Mouse (Mus musculus): ENCODE data around the gene Stam2. TPM values are rescaled to one million over a fixed set of nuclear protein-coding genes. Genes with fewer than 3 reads are reported as not detected.

The Stam2 gene
- polyA plus RNA-seq, 1 experiment, result 6.3 TPM

DNA sequence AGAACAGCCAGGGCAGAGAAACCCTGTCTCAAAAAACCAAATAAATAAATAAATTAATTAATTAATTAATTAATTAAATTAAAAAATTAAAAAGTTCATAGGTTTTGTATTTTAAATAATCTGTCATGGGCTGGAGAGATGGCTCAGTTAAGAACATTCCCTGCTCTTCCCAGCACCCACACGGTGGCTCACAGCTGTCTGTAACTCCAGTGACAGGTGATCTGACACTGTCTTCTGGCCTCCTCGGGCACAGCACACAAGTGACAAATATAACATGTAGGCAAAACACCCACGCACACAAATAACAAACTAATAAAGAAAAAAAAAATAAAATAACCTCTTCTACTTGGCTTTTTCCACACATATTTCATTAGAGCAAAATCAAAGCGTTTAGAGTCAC is 1.5 kb downstream of the Stam2 start:
- Histone ChIP-seq H3K27ac (ENCODE audit: control insufficient read depth, insufficient read depth, low read depth, low read length, poor library complexity) (no peak overlapping the region), H3K4me1 (ENCODE audit: control insufficient read depth, insufficient read depth, low read length) (no peaks in the 10 kb centered on the region; the same call in 1 of the 2 replicates), H3K4me3 (replicated peaks; ENCODE audit: control insufficient read depth, low read depth, low read length) (no peak overlapping the region)
- WGBS, result 79% methylated on average over 4 of the region's 4 CpGs
- TF ChIP-seq POLR2A (IDR thresholded peaks at IDR 0.05; ENCODE audit: borderline replicate concordance, control insufficient read depth, low read depth, low read length) (no peak), CTCF (IDR thresholded peaks at IDR 0.05; ENCODE audit: control insufficient read depth, insufficient read depth, low read length) (no peak)

DNA sequence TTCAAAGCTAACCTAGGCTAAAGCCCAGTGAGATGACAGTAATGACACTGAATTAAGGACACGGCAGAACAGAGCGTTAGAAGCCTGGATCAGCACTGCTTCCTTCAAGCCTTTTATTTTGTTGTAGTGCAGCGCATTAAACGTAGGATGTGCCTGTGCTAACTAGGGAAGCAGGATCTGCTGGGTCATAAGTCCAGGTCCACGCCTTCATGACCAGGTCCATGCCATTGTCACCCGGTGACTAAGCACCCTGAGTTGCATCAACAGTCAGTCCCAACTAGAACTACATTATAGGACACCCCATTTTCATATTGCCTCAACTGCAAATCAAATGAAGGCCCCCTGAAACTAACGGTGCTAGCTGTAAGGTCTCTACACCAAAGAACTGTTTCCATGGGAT is 7.6 kb downstream of the Stam2 start:
- no peak overlapping the region for H3K27ac ChIP-seq (ENCODE audit: control insufficient read depth, insufficient read depth, low read depth, low read length, poor library complexity)
- H3K4me1 ChIP-seq (ENCODE audit: control insufficient read depth, insufficient read depth, low read length), result no peaks in the 10 kb centered on the region
- no peak overlapping the region for H3K4me3 ChIP-seq (replicated peaks; ENCODE audit: control insufficient read depth, low read depth, low read length)
- 89% methylated on average over 7 of the region's 7 CpGs for WGBS
- TF ChIP-seq CTCF (IDR thresholded peaks at IDR 0.05; ENCODE audit: control insufficient read depth, insufficient read depth, low read length) (no peak), POLR2A (IDR thresholded peaks at IDR 0.05; ENCODE audit: borderline replicate concordance, control insufficient read depth, low read depth, low read length) (no peak)

DNA sequence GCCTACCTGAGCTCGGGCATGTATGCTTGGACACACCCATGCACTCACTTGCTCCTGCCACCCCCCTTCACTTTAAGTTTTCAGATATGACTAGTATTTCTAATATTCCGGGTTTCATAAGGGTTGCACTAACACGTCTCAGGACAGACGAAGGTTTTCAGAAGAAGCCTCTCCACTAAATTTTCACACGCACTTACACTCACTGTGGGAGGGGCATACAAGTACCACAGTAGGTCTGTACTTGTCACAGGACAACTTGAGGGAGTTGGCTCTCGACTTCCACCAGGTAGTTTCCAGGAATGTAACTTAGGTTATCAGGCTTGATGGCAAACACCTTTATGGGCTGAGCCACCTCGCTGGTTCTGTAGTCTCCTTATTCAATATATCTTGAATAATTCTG is 8.4 kb downstream of the Stam2 start:
- Histone ChIP-seq H3K27ac (ENCODE audit: control insufficient read depth, insufficient read depth, low read depth, low read length, poor library complexity) (no peak overlapping the region), H3K4me3 (replicated peaks; ENCODE audit: control insufficient read depth, low read depth, low read length) (no peak overlapping the region), H3K4me1 (ENCODE audit: control insufficient read depth, insufficient read depth, low read length) (no peaks in the 10 kb centered on the region)
- TF ChIP-seq CTCF (IDR thresholded peaks at IDR 0.05; ENCODE audit: control insufficient read depth, insufficient read depth, low read length), result no peak
- no peak for TF ChIP-seq POLR2A (IDR thresholded peaks at IDR 0.05; ENCODE audit: borderline replicate concordance, control insufficient read depth, low read depth, low read length)
- WGBS, result 86% methylated on average over 7 of the region's 7 CpGs

DNA sequence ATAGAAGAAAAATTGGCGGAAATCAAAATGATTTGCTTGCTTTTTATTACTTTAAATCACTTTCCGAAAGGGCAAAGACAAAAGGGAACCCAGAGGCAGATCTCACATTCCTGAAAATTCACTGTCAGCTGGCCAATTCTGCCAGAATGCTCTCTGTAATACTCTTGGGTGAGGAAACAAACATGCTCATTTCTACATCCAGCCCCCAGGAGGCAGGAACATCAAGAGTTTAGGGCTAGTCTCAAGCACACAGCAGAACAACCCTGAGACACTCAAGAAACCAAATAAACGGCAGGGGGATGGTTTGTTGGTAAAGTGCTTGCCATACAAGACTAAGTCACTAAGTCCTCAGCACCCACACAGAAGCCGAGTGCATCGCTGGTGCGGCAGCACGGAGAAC is 9.5 kb downstream of the Stam2 start:
- TF ChIP-seq POLR2A (IDR thresholded peaks at IDR 0.05; ENCODE audit: borderline replicate concordance, control insufficient read depth, low read depth, low read length) (no peak), CTCF (IDR thresholded peaks at IDR 0.05; ENCODE audit: control insufficient read depth, insufficient read depth, low read length) (no peak)
- Histone ChIP-seq H3K4me1 (ENCODE audit: control insufficient read depth, insufficient read depth, low read length) (no peaks in the 10 kb centered on the region), H3K27ac (ENCODE audit: control insufficient read depth, insufficient read depth, low read depth, low read length, poor library complexity) (no peak overlapping the region), H3K4me3 (replicated peaks; ENCODE audit: control insufficient read depth, low read depth, low read length) (no peak overlapping the region)
- WGBS, result 86% methylated on average over 7 of the region's 7 CpGs

DNA sequence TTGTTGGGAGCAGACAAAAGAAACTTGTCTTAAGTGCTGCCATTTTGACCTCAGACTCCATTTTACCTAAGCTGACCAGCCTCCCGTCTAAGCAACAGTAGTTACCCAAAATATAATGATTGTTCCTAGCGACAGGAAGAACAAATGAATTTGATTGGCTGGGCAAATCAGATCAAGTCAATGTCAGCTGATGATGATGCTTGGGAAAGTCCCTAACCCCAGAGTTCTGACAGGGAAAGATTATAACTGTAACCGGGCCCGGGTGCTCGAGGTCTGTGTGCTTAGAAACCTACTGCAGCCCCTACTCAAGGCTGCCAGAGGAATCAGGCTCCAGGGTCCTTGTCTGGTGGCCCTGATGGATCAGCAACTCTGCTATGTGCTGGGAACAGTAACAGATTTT is 10.1 kb downstream of the Stam2 start:
- Histone ChIP-seq H3K4me3 (replicated peaks; ENCODE audit: control insufficient read depth, low read depth, low read length) (no peak overlapping the region), H3K27ac (ENCODE audit: control insufficient read depth, insufficient read depth, low read depth, low read length, poor library complexity) (no peak overlapping the region), H3K4me1 (ENCODE audit: control insufficient read depth, insufficient read depth, low read length) (no peaks in the 10 kb centered on the region)
- WGBS, result 79% methylated on average over 5 of the region's 5 CpGs
- TF ChIP-seq CTCF (IDR thresholded peaks at IDR 0.05; ENCODE audit: control insufficient read depth, insufficient read depth, low read length) (no peak), POLR2A (IDR thresholded peaks at IDR 0.05; ENCODE audit: borderline replicate concordance, control insufficient read depth, low read depth, low read length) (no peak)

DNA sequence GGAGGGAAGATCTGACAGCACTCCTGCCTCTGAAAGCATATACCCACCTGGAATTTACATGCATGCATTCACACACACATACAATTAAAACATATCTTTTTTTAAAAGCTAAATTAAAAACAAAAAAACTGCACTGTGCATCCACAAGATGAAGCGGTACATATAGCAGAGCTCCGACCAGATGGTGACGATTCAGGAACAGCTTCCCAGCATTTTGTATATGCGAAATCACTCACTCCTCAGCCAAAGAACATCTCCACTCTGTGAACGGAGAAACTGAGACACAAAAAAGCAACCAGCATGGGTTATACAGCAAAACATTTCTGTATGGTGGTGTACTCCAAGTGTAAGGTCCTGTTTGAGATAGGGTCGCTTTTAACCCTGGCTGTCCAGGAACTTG is 11.2 kb downstream of the Stam2 start:
- TF ChIP-seq CTCF (IDR thresholded peaks at IDR 0.05; ENCODE audit: control insufficient read depth, insufficient read depth, low read length) (no peak), POLR2A (IDR thresholded peaks at IDR 0.05; ENCODE audit: borderline replicate concordance, control insufficient read depth, low read depth, low read length) (no peak)
- Histone ChIP-seq H3K27ac (ENCODE audit: control insufficient read depth, insufficient read depth, low read depth, low read length, poor library complexity) (no peak overlapping the region), H3K4me1 (ENCODE audit: control insufficient read depth, insufficient read depth, low read length) (no peaks in the 10 kb centered on the region), H3K4me3 (replicated peaks; ENCODE audit: control insufficient read depth, low read depth, low read length) (no peak overlapping the region)
- WGBS, result 88% methylated on average over 6 of the region's 6 CpGs

DNA sequence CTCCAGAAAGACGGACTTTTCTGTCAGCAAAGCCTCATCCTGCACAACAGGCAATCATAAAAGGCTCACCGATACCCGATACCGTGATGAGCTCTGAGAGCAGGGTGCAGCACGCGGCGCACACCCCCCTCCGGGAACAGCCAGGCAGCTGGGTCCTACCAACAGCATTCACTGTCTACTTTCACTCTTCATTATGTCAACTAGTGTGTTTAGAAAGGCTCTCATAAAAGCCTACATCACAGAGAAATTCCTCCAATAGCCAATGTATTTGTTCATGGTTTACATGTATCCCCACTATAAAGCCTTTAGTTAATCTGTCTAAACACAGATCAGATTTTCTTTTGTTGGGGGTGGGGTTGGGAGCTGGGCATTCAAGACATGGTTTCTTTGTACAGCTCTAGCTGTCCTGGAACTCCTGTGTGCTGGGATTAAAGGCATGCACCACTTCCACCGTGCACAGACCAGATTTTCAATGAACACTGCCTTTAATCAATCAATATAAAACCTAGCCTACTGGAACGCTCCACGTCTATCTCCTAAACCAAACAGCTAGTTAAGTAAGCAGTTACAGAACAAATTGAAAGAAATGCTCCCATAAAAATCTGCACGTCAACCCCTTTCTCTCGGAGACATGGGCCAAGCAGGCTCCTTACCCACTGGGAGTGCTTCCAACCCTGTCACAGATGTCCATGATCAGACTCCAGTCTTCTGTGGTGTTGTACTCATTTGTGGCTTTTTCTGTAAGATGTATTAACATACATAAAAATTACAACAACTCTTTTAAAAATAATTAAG is 21.7 kb downstream of the Stam2 start:
- H3K4me1 ChIP-seq (ENCODE audit: control insufficient read depth, insufficient read depth, low read length), result no peaks in the 10 kb centered on the region
- 91% methylated on average over 13 of the region's 13 CpGs for WGBS
- H3K4me3 ChIP-seq (replicated peaks; ENCODE audit: control insufficient read depth, low read depth, low read length), result no peak overlapping the region
- H3K27ac ChIP-seq (ENCODE audit: control insufficient read depth, insufficient read depth, low read depth, low read length, poor library complexity), result no peak overlapping the region
- TF ChIP-seq CTCF (IDR thresholded peaks at IDR 0.05; ENCODE audit: control insufficient read depth, insufficient read depth, low read length) (no peak), POLR2A (IDR thresholded peaks at IDR 0.05; ENCODE audit: borderline replicate concordance, control insufficient read depth, low read depth, low read length) (no peak)

DNA sequence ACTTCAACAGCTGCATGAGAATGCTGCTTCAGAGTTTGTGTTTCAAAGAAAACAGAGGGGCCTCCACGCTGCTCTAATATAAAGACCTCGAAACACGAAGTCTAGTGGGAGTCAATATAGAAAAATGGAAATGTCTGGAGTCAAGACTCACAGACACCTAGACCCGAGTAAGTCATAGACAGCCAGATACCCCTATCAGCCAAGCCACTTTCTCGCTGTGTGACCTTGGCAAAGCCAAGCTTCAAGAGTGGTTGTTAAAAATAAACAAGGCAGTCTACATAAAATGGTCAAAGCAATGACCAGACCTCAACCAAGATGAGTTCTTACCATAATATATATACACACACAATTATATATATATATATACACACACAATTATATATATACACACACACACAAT is 25.0 kb downstream of the Stam2 start:
- H3K4me1 ChIP-seq (ENCODE audit: control insufficient read depth, insufficient read depth, low read length), result no peaks in the 10 kb centered on the region
- TF ChIP-seq CTCF (IDR thresholded peaks at IDR 0.05; ENCODE audit: control insufficient read depth, insufficient read depth, low read length) (no peak), POLR2A (IDR thresholded peaks at IDR 0.05; ENCODE audit: borderline replicate concordance, control insufficient read depth, low read depth, low read length) (no peak)
- 91% methylated on average over 5 of the region's 5 CpGs for WGBS
- H3K27ac ChIP-seq (ENCODE audit: control insufficient read depth, insufficient read depth, low read depth, low read length, poor library complexity), result no peak overlapping the region
- H3K4me3 ChIP-seq (replicated peaks; ENCODE audit: control insufficient read depth, low read depth, low read length), result no peak overlapping the region
